Mouse (Mus musculus): Measurements from ENCODE around the gene Vmn1r183.

DNA sequence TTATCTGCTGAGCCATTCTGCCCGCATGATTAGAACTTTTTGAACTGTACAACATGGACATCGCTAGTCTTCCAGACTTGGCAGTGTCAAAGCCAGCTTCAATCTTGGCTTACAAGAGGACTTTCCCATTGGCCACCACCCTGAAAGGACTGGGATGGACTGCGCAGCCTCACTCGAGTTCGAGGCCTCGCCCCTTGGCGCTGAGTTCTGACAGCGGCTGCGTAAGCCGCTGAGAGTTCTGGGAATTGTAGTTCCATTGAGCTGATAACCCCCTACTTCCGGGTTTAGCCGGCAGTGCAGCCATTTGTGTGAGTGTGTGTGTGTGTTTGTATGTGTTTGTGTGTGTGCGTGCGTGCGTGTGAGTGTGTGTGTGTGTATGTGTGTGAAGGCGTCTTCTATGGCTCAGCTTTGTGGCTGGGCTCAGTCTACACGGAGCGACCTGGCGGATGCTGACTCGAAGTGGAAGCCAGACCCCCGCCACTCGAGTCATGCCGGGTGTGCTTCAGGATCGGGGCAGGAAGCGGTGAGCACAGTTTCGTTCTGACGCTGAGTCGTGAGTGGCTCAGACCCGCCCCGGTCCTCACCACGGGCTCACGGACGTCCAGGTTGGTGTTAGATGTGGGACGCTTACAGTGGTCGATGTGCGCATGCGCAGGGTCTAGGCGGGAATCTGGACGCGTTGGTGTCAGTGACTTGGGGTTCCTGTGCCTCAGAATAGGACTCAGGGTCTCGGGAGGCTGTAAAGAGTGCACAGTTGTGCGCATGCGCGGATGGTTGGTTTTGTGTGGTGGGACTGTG is 28.8 kb downstream of the Vmn1r183 start, which contains the start of gene Zfp180:
- TF ChIP-seq EP300 (optimal IDR thresholded peaks at IDR 0.05) (no peak), CTCF (IDR thresholded peaks at IDR 0.05; ENCODE audit: low read depth) (no peak)

Data from stomach, postnatal 0 days (tissue).